In genomic region chr6:31158648-31159047, GRCm38 (mm10) we compare ENCODE assay signal across 9 mouse cellular contexts.
DNase-seq lines count a peak whose midpoint lies in the region; ATAC-seq and TF ChIP-seq lines count a peak whose summit lies in the region.
"Had no signal": no experiment of that assay in that cellular context is flagged by ENCODE, and none has a peak within 500 bp of the region (broad histone marks: within the 10 kb centered on the region; RNA-seq: fewer than 3 reads in every experiment).

No protein-coding gene starts in this region.

- no peak for TF ChIP-seq EP300 in heart, postnatal 0 days (IDR thresholded peaks at IDR 0.05; ENCODE audit: low read depth)

- H3K4me2 ChIP-seq in midbrain, embryonic 14.5 days (ENCODE audit: low read length), result no peak overlapping the region
- 0 out of 2 replicates have a peak overlapping the region, but pooled peaks have one; percentile 7 for H3K4me2 ChIP-seq in heart, postnatal 0 days (ENCODE audit: low read depth, low read length)
- no peak overlapping the region for H3K4me2 ChIP-seq in midbrain, embryonic 15.5 days
- H3K4me2 ChIP-seq: limb, embryonic 12.5 days had no signal

- no peak for ATAC-seq in CD4-positive, CD25-positive, alpha-beta regulatory T cell, adult 4 months
- ATAC-seq in midbrain, embryonic 14.5 days (ENCODE audit: low FRiP score, low TSS enrichment), result peak; percentile 40; the same call in 1 of the 2 replicates
- peak; percentile 91 for ATAC-seq in heart, postnatal 0 days (ENCODE audit: insufficient read depth, low read depth)
- peak; percentile 62 for ATAC-seq in midbrain, embryonic 15.5 days (replicated peaks)

- H3K9ac ChIP-seq in midbrain, embryonic 14.5 days (replicated peaks; ENCODE audit: low read length), result no peak overlapping the region
- no peak overlapping the region for H3K9ac ChIP-seq in heart, postnatal 0 days (replicated peaks; ENCODE audit: low read depth, low read length)
- no peak overlapping the region for H3K9ac ChIP-seq in midbrain, embryonic 15.5 days
- H3K9ac ChIP-seq: limb, embryonic 12.5 days had no signal

- no peaks in the 10 kb centered on the region for H3K4me1 ChIP-seq in midbrain, embryonic 14.5 days (ENCODE audit: control insufficient read depth, insufficient read depth, low read length)
- H3K4me1 ChIP-seq in midbrain, embryonic 10.5 days, result peaks cover 13% of the 10 kb centered on the region
- peaks cover 18% of the 10 kb centered on the region for H3K4me1 ChIP-seq in heart, postnatal 0 days (ENCODE audit: control insufficient read depth, insufficient read depth)
- peaks cover 4% of the 10 kb centered on the region; the same call in 1 of the 2 replicates for H3K4me1 ChIP-seq in midbrain, embryonic 15.5 days

- H3K9me3 ChIP-seq in midbrain, embryonic 14.5 days (ENCODE audit: control insufficient read depth, low read length), result no peaks in the 10 kb centered on the region
- no peaks in the 10 kb centered on the region for H3K9me3 ChIP-seq in midbrain, embryonic 10.5 days (replicated peaks)
- no peaks in the 10 kb centered on the region for H3K9me3 ChIP-seq in heart, postnatal 0 days (replicated peaks; ENCODE audit: control insufficient read depth, low read length)
- H3K9me3 ChIP-seq in midbrain, embryonic 15.5 days, result no peaks in the 10 kb centered on the region
- H3K9me3 ChIP-seq: limb, embryonic 12.5 days had no signal

- WGBS in midbrain, embryonic 14.5 days, result 62% methylated on average over 7 of the region's 7 CpGs
- WGBS in midbrain, embryonic 10.5 days, result 85% methylated on average over 7 of the region's 7 CpGs
- WGBS in heart, postnatal 0 days, result 25% methylated on average over 7 of the region's 7 CpGs
- WGBS in midbrain, embryonic 15.5 days, result 60% methylated on average over 7 of the region's 7 CpGs

- DNase-seq in CD4-positive, CD25-positive, alpha-beta regulatory T cell, adult 2 months (ENCODE audit: low read depth, low spot score), result peak; percentile 44
- DNase-seq in midbrain, embryonic 14.5 days, result peak; percentile 58
- DNase-seq in midbrain, embryonic 10.5 days (ENCODE audit: low spot score), result no peak
- peak; percentile 77 for DNase-seq in heart, postnatal 0 days (ENCODE audit: low spot score)
- DNase-seq in embryo, embryonic 11 days, result no peak
- no peak for DNase-seq in adrenal gland, adult 2 months

- H3K36me3 ChIP-seq in midbrain, embryonic 14.5 days (ENCODE audit: control insufficient read depth, insufficient read depth, low read length), result no peaks in the 10 kb centered on the region
- no peaks in the 10 kb centered on the region for H3K36me3 ChIP-seq in midbrain, embryonic 10.5 days
- H3K36me3 ChIP-seq in heart, postnatal 0 days (replicated peaks; ENCODE audit: control insufficient read depth, insufficient read depth, low read length), result no peaks in the 10 kb centered on the region
- no peaks in the 10 kb centered on the region for H3K36me3 ChIP-seq in midbrain, embryonic 15.5 days (replicated peaks)
- H3K36me3 ChIP-seq: limb, embryonic 12.5 days had no signal

- no peak overlapping the region for H3K4me3 ChIP-seq in midbrain, embryonic 14.5 days (replicated peaks; ENCODE audit: low read depth, low read length)
- H3K4me3 ChIP-seq in midbrain, embryonic 10.5 days, result no peak overlapping the region
- no peak overlapping the region for H3K4me3 ChIP-seq in heart, postnatal 0 days (ENCODE audit: low read depth, low read length)
- H3K4me3 ChIP-seq in midbrain, embryonic 15.5 days, result no peak overlapping the region
- H3K4me3 ChIP-seq: limb, embryonic 12.5 days had no signal

- TF ChIP-seq CTCF in heart, postnatal 0 days (IDR thresholded peaks at IDR 0.05; ENCODE audit: low read depth), result no peak

- H3K27me3 ChIP-seq in midbrain, embryonic 14.5 days (ENCODE audit: control insufficient read depth, insufficient read depth, low read length), result no peaks in the 10 kb centered on the region
- no peaks in the 10 kb centered on the region; the same call in 1 of the 2 replicates for H3K27me3 ChIP-seq in midbrain, embryonic 10.5 days (ENCODE audit: low read depth, poor library complexity, severe bottlenecking)
- no peaks in the 10 kb centered on the region for H3K27me3 ChIP-seq in heart, postnatal 0 days (ENCODE audit: control insufficient read depth, insufficient read depth, low read length)
- no peaks in the 10 kb centered on the region for H3K27me3 ChIP-seq in midbrain, embryonic 15.5 days (replicated peaks)

- no peak overlapping the region for H3K27ac ChIP-seq in midbrain, embryonic 14.5 days (replicated peaks; ENCODE audit: low read depth, low read length)
- no peak overlapping the region for H3K27ac ChIP-seq in midbrain, embryonic 10.5 days (replicated peaks)
- peak overlapping the region; percentile 63 for H3K27ac ChIP-seq in heart, postnatal 0 days (ENCODE audit: low read depth)
- H3K27ac ChIP-seq in midbrain, embryonic 15.5 days, result no peak overlapping the region
- H3K27ac ChIP-seq: limb, embryonic 12.5 days had no signal

Comparison
In these comparisons a context has a peak if more than half of its experiments do, and no peak if none do; other contexts are left out.
1. DNase-seq: peak in CD4-positive, CD25-positive, alpha-beta regulatory T cell, adult 2 months (single experiment), midbrain, embryonic 14.5 days (single experiment) and heart, postnatal 0 days (single experiment); none in midbrain, embryonic 10.5 days (single experiment), embryo, embryonic 11 days (single experiment) and adrenal gland, adult 2 months (single experiment).